Comparison of ENCODE assay signal across 1 mouse cellular context in genomic region chr3:59208650-59209548, GRCm38 (mm10).
TF ChIP-seq lines count a peak whose summit lies in the region.

No protein-coding gene starts in this region.

TF ChIP-seq in CH12.LX, 34 proteins besides CTCF, POLR2A, EP300 and RAD21 (continued from another document):
- TF ChIP-seq MAFK (IDR thresholded peaks at IDR 0.05; ENCODE audit: insufficient replicate concordance, low read length) (peak; percentile 79), UBTF (IDR thresholded peaks at IDR 0.05; ENCODE audit: low read depth, low read length) (no peak), RCOR1 (conservative IDR thresholded peaks at IDR 0.05; ENCODE audit: low read depth, low read length) (no peak), SIN3A (IDR thresholded peaks at IDR 0.05; ENCODE audit: low read length) (no peak), CHD1 (IDR thresholded peaks at IDR 0.05; ENCODE audit: low read depth, low read length) (no peak), JUND (conservative IDR thresholded peaks at IDR 0.05; ENCODE audit: low read depth, low read length) (no peak), KAT2A (IDR thresholded peaks at IDR 0.05; ENCODE audit: insufficient replicate concordance, low read length) (no peak)
